Mouse (Mus musculus) CH12.LX (cell line): Measurements from ENCODE around the gene Sit1. TPM values are rescaled to one million over a fixed set of nuclear protein-coding genes. Genes with fewer than 3 reads are reported as not detected.

Source experiments
- DNase-seq: peaks from one replicate; pipeline ENCODE4 v3.0.0-alpha.2; 2013; ENCODE audit errors: extremely low read depth
- H3K27ac ChIP-seq: 2 replicates; pipeline ENCODE4 v1.5.1; 2012; ENCODE audit warnings: low read depth, mild to moderate bottlenecking, control low read depth, moderate library complexity; ENCODE audit not compliant: insufficient read depth
- H3K27me3 ChIP-seq: replicated peaks from 2 replicates; pipeline ENCODE3; 2012; ENCODE audit warnings: inconsistent platforms
- H3K36me3 ChIP-seq, 2 experiments: replicated peaks in 1 of 2; 2 replicates each; pipeline versions ENCODE3 to v1.6.1; 2012; ENCODE audit warnings: inconsistent platforms in 1 of 2, low read length in 1 of 2, mild to moderate bottlenecking in 1 of 2, mixed read lengths in 1 of 2, moderate library complexity in 1 of 2; ENCODE audit not compliant: control insufficient read depth in 1 of 2, insufficient read depth in 1 of 2
- H3K4me1 ChIP-seq, 2 experiments: 2 replicates each; pipeline ENCODE4 v1.6.1; 2012; ENCODE audit warnings: inconsistent platforms in 1 of 2, moderate library complexity in 1 of 2; ENCODE audit not compliant: insufficient read depth in 2 of 2, control insufficient read depth in 1 of 2
- H3K4me2 ChIP-seq: 2 replicates; pipeline ENCODE4 v1.6.1; 2012; ENCODE audit warnings: low read depth, mild to moderate bottlenecking, control low read depth; ENCODE audit not compliant: poor library complexity, insufficient read depth, severe bottlenecking
- H3K4me3 ChIP-seq, 3 experiments: fragments of 150-350 bp in 1 of 3; sonication (generic) in 1 of 3; replicated peaks in 1 of 3; 2 replicates each; pipeline versions ENCODE3 to v1.5.1; 2011 to 2012; ENCODE audit warnings: low read depth in 2 of 3, low read length in 2 of 3, mild to moderate bottlenecking in 2 of 3, moderate library complexity in 2 of 3, control low read depth in 1 of 3, improper control_type of control experiment in 1 of 3, inconsistent platforms in 1 of 3, mixed read lengths in 1 of 3; ENCODE audit not compliant: poor library complexity in 1 of 3
- H3K79me2 ChIP-seq: replicated peaks from 2 replicates; pipeline ENCODE4 v1.6.1; 2012; ENCODE audit warnings: mild to moderate bottlenecking, moderate library complexity; ENCODE audit not compliant: control insufficient read depth, poor library complexity, insufficient read depth, severe bottlenecking; ENCODE audit errors: extremely low read depth
- H3K9ac ChIP-seq: 2 replicates; pipeline ENCODE4 v1.6.1; 2012; ENCODE audit warnings: low read depth, mild to moderate bottlenecking, control low read depth, moderate library complexity; ENCODE audit not compliant: insufficient read depth
- H3K9me3 ChIP-seq: replicated peaks from 2 replicates; pipeline ENCODE3; 2012; ENCODE audit warnings: low read length, inconsistent platforms, mixed read lengths
- BHLHE40 ChIP-seq: IDR thresholded peaks from 2 replicates; pipeline ENCODE4 v1.6.1; 2011; ENCODE audit warnings: mild to moderate bottlenecking, low read depth, low read length, improper control_type of control experiment
- CHD1 ChIP-seq: IDR thresholded peaks from 2 replicates; pipeline ENCODE4 v1.6.1; 2012; ENCODE audit warnings: low read depth, low read length, improper control_type of control experiment, inconsistent platforms
- CTCF ChIP-seq, 2 experiments: IDR thresholded peaks in 1 of 2; conservative IDR thresholded peaks in 1 of 2; 2 replicates each; pipeline ENCODE4 v1.5.1; 2011 to 2012; ENCODE audit warnings: low read depth in 2 of 2, low read length in 2 of 2, improper control_type of control experiment in 1 of 2, inconsistent platforms in 1 of 2, mild to moderate bottlenecking in 1 of 2, moderate library complexity in 1 of 2
- EP300 ChIP-seq: IDR thresholded peaks from 2 replicates; pipeline ENCODE4 v1.6.1; 2011; ENCODE audit warnings: low read length, improper control_type of control experiment
- ETS1 ChIP-seq: conservative IDR thresholded peaks from 2 replicates; pipeline ENCODE4 v1.6.1; 2012; ENCODE audit warnings: low read depth, mild to moderate bottlenecking, inconsistent platforms, low read length, improper control_type of control experiment, moderate library complexity
- GABPA ChIP-seq: IDR thresholded peaks from 2 replicates; pipeline ENCODE4 v1.6.1; 2012; ENCODE audit warnings: low read depth, low read length, improper control_type of control experiment, inconsistent platforms; ENCODE audit not compliant: insufficient replicate concordance
- HCFC1 ChIP-seq: IDR thresholded peaks from 2 replicates; pipeline ENCODE4 v1.6.1; 2012; ENCODE audit warnings: low read depth, mild to moderate bottlenecking, inconsistent platforms, low read length, improper control_type of control experiment
- IRF4 ChIP-seq: IDR thresholded peaks from 2 replicates; pipeline ENCODE4 v1.6.1; 2014; ENCODE audit warnings: low read depth, mild to moderate bottlenecking, inconsistent platforms, low read length, improper control_type of control experiment
- JUND ChIP-seq: conservative IDR thresholded peaks from 2 replicates; pipeline ENCODE4 v1.6.1; 2011; ENCODE audit warnings: low read depth, low read length, improper control_type of control experiment
- KAT2A ChIP-seq: IDR thresholded peaks from 2 replicates; pipeline ENCODE4 v1.6.1; 2012; ENCODE audit warnings: low read length, improper control_type of control experiment, inconsistent platforms; ENCODE audit not compliant: insufficient replicate concordance
- MAX ChIP-seq: IDR thresholded peaks from 2 replicates; pipeline ENCODE4 v1.6.1; 2011; ENCODE audit warnings: low read length, improper control_type of control experiment
- MXI1 ChIP-seq: IDR thresholded peaks from 2 replicates; pipeline ENCODE4 v1.6.1; 2011; ENCODE audit warnings: mild to moderate bottlenecking, low read depth, low read length, improper control_type of control experiment
- MYC ChIP-seq: IDR thresholded peaks from 2 replicates; pipeline ENCODE4 v1.6.1; 2011; ENCODE audit warnings: low read depth, mild to moderate bottlenecking, improper control_type of control experiment, low read length
- NELFE ChIP-seq: IDR thresholded peaks from 2 replicates; pipeline ENCODE4 v1.6.1; 2011; ENCODE audit warnings: low read depth, low read length, improper control_type of control experiment
- NRF1 ChIP-seq: IDR thresholded peaks from 2 replicates; pipeline ENCODE4 v1.6.1; 2014; ENCODE audit warnings: low read depth, mild to moderate bottlenecking, inconsistent platforms, low read length, improper control_type of control experiment, moderate library complexity
- POLR2A ChIP-seq: IDR thresholded peaks from 2 replicates; pipeline ENCODE4 v1.6.1; 2011; ENCODE audit warnings: low read depth, mild to moderate bottlenecking, improper control_type of control experiment, low read length
- RAD21 ChIP-seq: IDR thresholded peaks from 2 replicates; pipeline ENCODE4 v1.6.1; 2011; ENCODE audit warnings: low read depth, mild to moderate bottlenecking, low read length, improper control_type of control experiment, moderate library complexity
- SIN3A ChIP-seq: IDR thresholded peaks from 2 replicates; pipeline ENCODE4 v1.6.1; 2012; ENCODE audit warnings: low read length, improper control_type of control experiment, inconsistent platforms
- SMC3 ChIP-seq: IDR thresholded peaks from 2 replicates; pipeline ENCODE4 v1.6.1; 2011; ENCODE audit warnings: low read depth, low read length, improper control_type of control experiment
- TBP ChIP-seq: conservative IDR thresholded peaks from 2 replicates; pipeline ENCODE4 v1.6.1; 2011; ENCODE audit warnings: low read depth, low read length, improper control_type of control experiment
- TCF12 ChIP-seq: IDR thresholded peaks from 2 replicates; pipeline ENCODE4 v1.6.1; 2014; ENCODE audit warnings: low read depth, mild to moderate bottlenecking, inconsistent platforms, low read length, improper control_type of control experiment
- UBTF ChIP-seq: IDR thresholded peaks from 2 replicates; pipeline ENCODE4 v1.6.1; 2012; ENCODE audit warnings: low read depth, mild to moderate bottlenecking, inconsistent platforms, low read length, improper control_type of control experiment, moderate library complexity
- USF1 ChIP-seq: IDR thresholded peaks from 2 replicates; pipeline ENCODE4 v1.6.1; 2014; ENCODE audit warnings: low read depth, mild to moderate bottlenecking, inconsistent platforms, low read length, improper control_type of control experiment
- ZC3H11A ChIP-seq: IDR thresholded peaks from 2 replicates; pipeline ENCODE4 v1.6.1; 2012; ENCODE audit warnings: low read depth, mild to moderate bottlenecking, inconsistent platforms, low read length, improper control_type of control experiment
- ZKSCAN1 ChIP-seq: IDR thresholded peaks from 2 replicates; pipeline ENCODE4 v1.6.1; 2012; ENCODE audit warnings: low read depth, inconsistent platforms, low read length, improper control_type of control experiment, borderline replicate concordance
- ZNF384 ChIP-seq: IDR thresholded peaks from 2 replicates; pipeline ENCODE4 v1.6.1; 2012; ENCODE audit warnings: low read depth, low read length, improper control_type of control experiment, inconsistent platforms
- dilution Hi-C: fragments of 300-500 bp; cut with MboI; formaldehyde crosslinking; loops from 2 replicates; pipeline ENCODE4 v1.14.3; 2020; ENCODE audit warnings: low sequenced_read_pairs; ENCODE audit not compliant: extremely low pct_unique_long_range_greater_than_20kb, extremely low pct_ligation_motif_present
- in situ Hi-C: fragments of 300-500 bp; cut with MboI; formaldehyde crosslinking; loops from 3 replicates; pipeline ENCODE4 v1.14.3; 2019; ENCODE audit warnings: low sequenced_read_pairs, low pct_ligation_motif_present, low pct_unique_long_range_greater_than_20kb, mixed read lengths
- polyA plus RNA-seq: library from polyadenylated mRNA; unstranded; fragments of >175 nt; gene quantifications from 2 replicates; pipeline ENCODE4 v1.2.1, GENCODE M21; 2012; ENCODE audit warnings: low read depth; ENCODE audit not compliant: insufficient read length
- total RNA-seq, 2 experiments: library from RNA; depleted of rRNA; stranded (reverse); fragments of 300-350 nt in 1 of 2; fragments of >200 nt in 1 of 2; gene quantifications; 2 replicates each; pipeline ENCODE4 v1.2.3; 2012 to 2014

Gene Sit1
- total and polyA plus RNA-seq, 3 experiments: 2.8 to 10.5 (median 10.1) TPM

GRCm38 (mm10) chr4:43499407-43500333 is 16.1 kb upstream of the Sit1 start, which contains the start of gene Arhgef39:
Arhgef39 (minus strand) TSS chr4:43499695.
- dilution Hi-C loops (no loop called here), in situ Hi-C loops (no loop called here)
- Histone ChIP-seq H3K27me3 (peaks cover 49% of the 10 kb centered on the region), H3K27ac (no peak within 1 kb of the TSS), H3K9me3 (no peaks in the 10 kb centered on the region), H3K9ac (peak within 1 kb of the TSS; percentile 4; the same call in 1 of the 2 replicates), H3K4me1 (peaks cover 0 to 17% of the 10 kb centered on the region in 2 experiments; a peak in 2 of 4 replicates), H3K36me3 (peaks cover 4 to 31% of the 10 kb centered on the region in 2 experiments), H3K4me3 (peak within 1 kb of the TSS; percentile 51 to 64 (median 59)), H3K79me2 (no peaks in the 10 kb centered on the region), H3K4me2 (peak within 1 kb of the TSS; percentile 58)
- TF ChIP-seq POLR2A: peak; percentile 38; the same call in 1 of the 2 replicates
- TF ChIP-seq KAT2A: no peak
- no peak for TF ChIP-seq SMC3
- TF ChIP-seq MAX: no peak
- no peak for TF ChIP-seq CHD1
- no peak for TF ChIP-seq ZNF384
- no peak for TF ChIP-seq IRF4
- no peak for TF ChIP-seq MYC
- no peak for TF ChIP-seq EP300
- TF ChIP-seq JUND: no peak
- TF ChIP-seq USF1: no peak
- TF ChIP-seq RAD21: no peak
- TF ChIP-seq MXI1: peak; percentile 35; the same call in 1 of the 2 replicates
- TF ChIP-seq ZC3H11A: no peak
- no peak for TF ChIP-seq SIN3A
- no peak for TF ChIP-seq ETS1
- TF ChIP-seq ZKSCAN1: no peak
- TF ChIP-seq GABPA: no peak
- TF ChIP-seq TCF12: no peak
- no peak for TF ChIP-seq HCFC1
- TF ChIP-seq NELFE: peak; percentile 44; the same call in 1 of the 2 replicates
- no peak for TF ChIP-seq UBTF
- TF ChIP-seq NRF1: peak; percentile 96
- TF ChIP-seq BHLHE40: no peak
- TF ChIP-seq CTCF (conservative IDR thresholded peaks at IDR 0.05 in 1 of 2, IDR thresholded peaks at IDR 0.05 in 1 of 2; ENCODE audit: low read depth in 2 of 2, low read length in 2 of 2): no peak
- TF ChIP-seq TBP: no peak
- peak; percentile 58 for DNase-seq
